8 mouse cellular contexts compared by ENCODE assay signal in genomic region chr5:115341314-115342165, GRCm38 (mm10). TPM values are rescaled to one million over a fixed set of nuclear protein-coding genes. Genes with fewer than 3 reads are reported as not detected.
DNase-seq lines count a peak whose midpoint lies in the region; ATAC-seq and TF ChIP-seq lines count a peak whose summit lies in the region.

No protein-coding gene starts in this region.

- peaks cover 30% of the 10 kb centered on the region for H3K4me1 ChIP-seq in heart, embryonic 13.5 days
- peaks cover 2% of the 10 kb centered on the region in 2 experiments; a peak in 2 of 4 replicates for H3K4me1 ChIP-seq in ES-E14 (ENCODE audit: control insufficient read depth in 2 of 2, insufficient read depth in 2 of 2, low read length in 2 of 2, poor library complexity in 1 of 2)
- peaks cover 22% of the 10 kb centered on the region for H3K4me1 ChIP-seq in hindbrain, embryonic 10.5 days (replicated peaks)

- H3K9ac ChIP-seq in heart, embryonic 13.5 days, result peak overlapping the region; percentile 92
- peak overlapping the region; percentile 78 for H3K9ac ChIP-seq in ES-E14 (ENCODE audit: insufficient read depth, low read depth, low read length, poor library complexity, severe bottlenecking)

- in situ Hi-C loops in ES-E14 (cut with MboI; ENCODE audit: low sequenced_read_pairs in 2 of 2, unreplicated experiment in 2 of 2), result no loop called here

- peaks cover 53% of the 10 kb centered on the region for H3K36me3 ChIP-seq in heart, embryonic 13.5 days
- H3K36me3 ChIP-seq in ES-E14 (ENCODE audit: control insufficient read depth, insufficient read depth, low read length, poor library complexity, severe bottlenecking), result peaks cover 30% of the 10 kb centered on the region
- peaks cover 64% of the 10 kb centered on the region for H3K36me3 ChIP-seq in hindbrain, embryonic 10.5 days

- intact Hi-C loops in left cerebral cortex, postnatal 4 days (cut with DNase I), result no loop called here

- peak overlapping the region; percentile 82 for H3K27ac ChIP-seq in heart, embryonic 13.5 days (replicated peaks)
- no peak overlapping the region for H3K27ac ChIP-seq in ES-E14 (ENCODE audit: insufficient read depth, low read depth, low read length, poor library complexity, severe bottlenecking)
- H3K27ac ChIP-seq in hindbrain, embryonic 10.5 days, result peak overlapping the region; percentile 95

- WGBS in heart, embryonic 13.5 days, result 10% methylated on average over 36 of the region's 36 CpGs
- WGBS in hindbrain, embryonic 10.5 days, result 13% methylated on average over 36 of the region's 36 CpGs

- peak overlapping the region; percentile 75 for H3K4me2 ChIP-seq in heart, embryonic 13.5 days

- H3K27me3 ChIP-seq in heart, embryonic 13.5 days (replicated peaks), result no peaks in the 10 kb centered on the region
- H3K27me3 ChIP-seq in hindbrain, embryonic 10.5 days (ENCODE audit: insufficient read depth, poor library complexity, severe bottlenecking), result no peaks in the 10 kb centered on the region

- no peak for DNase-seq in heart, adult 8-10 months (ENCODE audit: low spot score)
- no peak for DNase-seq in ES-E14 (ENCODE audit: low read depth, low spot score)
- DNase-seq in hindbrain, embryonic 10.5 days (ENCODE audit: low spot score), result no peak
- DNase-seq in left cerebral cortex, postnatal 4 days, result no peak
- no peak for DNase-seq in lung, adult 18-20 months

- H3K9me3 ChIP-seq in heart, embryonic 13.5 days, result no peaks in the 10 kb centered on the region
- H3K9me3 ChIP-seq in ES-E14 (ENCODE audit: control insufficient read depth, insufficient read depth, low read depth, low read length), result no peaks in the 10 kb centered on the region
- no peaks in the 10 kb centered on the region for H3K9me3 ChIP-seq in hindbrain, embryonic 10.5 days

- ATAC-seq in heart, embryonic 13.5 days (ENCODE audit: extremely low read depth, insufficient number of reproducible peaks, low FRiP score, low TSS enrichment), result peak; percentile 22; the same call in 1 of the 2 replicates
- peak; percentile 2; the same call in 1 of the 2 replicates for ATAC-seq in megakaryocyte progenitor cell, adult 5-6 weeks (replicated peaks; ENCODE audit: poor library complexity)
- no peak for ATAC-seq in monocyte, adult 5-6 weeks (replicated peaks; ENCODE audit: insufficient number of reproducible peaks, low FRiP score, low TSS enrichment, poor library complexity, severe bottlenecking)

- peak overlapping the region; percentile 94 for H3K4me3 ChIP-seq in heart, embryonic 13.5 days
- H3K4me3 ChIP-seq in ES-E14 (ENCODE audit: insufficient read depth in 1 of 2, low read depth in 1 of 2, low read length in 2 of 2, poor library complexity in 1 of 2, severe bottlenecking in 1 of 2), result peak overlapping the region; percentile 76 to 95
- H3K4me3 ChIP-seq in hindbrain, embryonic 10.5 days, result peak overlapping the region; percentile 90

TF ChIP-seq in ES-E14, 5 proteins besides CTCF, POLR2A, EP300 and RAD21:
- 0 out of 2 replicates have a peak, but pooled peaks have one; percentile 1 for TF ChIP-seq MAFK (IDR thresholded peaks at IDR 0.05; ENCODE audit: insufficient read depth, low read depth, low read length)
- TF ChIP-seq ZNF384 (IDR thresholded peaks at IDR 0.05; ENCODE audit: low read depth, low read length), result peak; percentile 40; the same call in 1 of the 2 replicates
- no peak; the same call in 1 of the 2 replicates for TF ChIP-seq HCFC1 (IDR thresholded peaks at IDR 0.05; ENCODE audit: borderline replicate concordance, insufficient read depth, low read length)
TF ChIP-seq in ES-E14: peak in this region for 2.

RNA-seq across cellular contexts. Expression of gene Triap1, which starts 0.5 kb away (rescaled TPM):
- polyA plus RNA-seq in heart, embryonic 13.5 days (2015; fragmentation: Nextera tagmentation; extraction: Ambion mirVana), result 40.2 and 42.4 TPM in 2 replicates
- 10 to 100 TPM; 25.5 to 27.4 (median 25.8) TPM for total RNA-seq in heart, adult 8-10 months (2022)
- total RNA-seq in ES-E14 (2012; rRNA removed), result 21.5 and 30.7 TPM in 2 replicates
- 56.3 and 57.2 TPM in 2 replicates for polyA plus RNA-seq in hindbrain, embryonic 10.5 days (2016; fragmentation: Nextera tagmentation; extraction: Ambion mirVana)
- 39.1 and 43.1 TPM in 2 replicates for total RNA-seq in megakaryocyte progenitor cell, adult 5-6 weeks (2015)
- total RNA-seq in megakaryocyte progenitor cell, adult 5-6 weeks (2017), result 17.7 and 25.3 TPM in 2 replicates
- 16.4 to 23.1 TPM (median 22.2 TPM) in 3 replicates for total RNA-seq in monocyte, adult 5-6 weeks (2017)
- total RNA-seq in left cerebral cortex, postnatal 4 days (2021), result 10 to 100 TPM; 30.3 to 30.5 TPM

RNA-seq across cellular contexts. Expression of gene Gatc, which starts 0.6 kb away (rescaled TPM):
- 22.0 and 22.8 TPM in 2 replicates for polyA plus RNA-seq in heart, embryonic 13.5 days (2015; fragmentation: Nextera tagmentation; extraction: Ambion mirVana)
- total RNA-seq in heart, adult 8-10 months (2022), result 10 to 100 TPM; 17.5 to 21.2 (median 19.4) TPM
- total RNA-seq in ES-E14 (2012; rRNA removed), result 1.9 and 3.1 TPM in 2 replicates
- 35.6 and 41.2 TPM in 2 replicates for polyA plus RNA-seq in hindbrain, embryonic 10.5 days (2016; fragmentation: Nextera tagmentation; extraction: Ambion mirVana)
- total RNA-seq in megakaryocyte progenitor cell, adult 5-6 weeks (2015), result 68.9 and 78.9 TPM in 2 replicates
- total RNA-seq in megakaryocyte progenitor cell, adult 5-6 weeks (2017), result 10.7 and 11.2 TPM in 2 replicates
- 4.9 to 7.6 TPM (median 5.8 TPM) in 3 replicates for total RNA-seq in monocyte, adult 5-6 weeks (2017)
- 10 to 100 TPM; 29.6 to 29.7 TPM for total RNA-seq in left cerebral cortex, postnatal 4 days (2021)

RNA-seq across cellular contexts. Expression of gene Cox6a1, which starts 7.2 kb away (rescaled TPM):
- 1,395 and 1,520 TPM in 2 replicates for polyA plus RNA-seq in heart, embryonic 13.5 days (2015; fragmentation: Nextera tagmentation; extraction: Ambion mirVana)
- total RNA-seq in heart, adult 8-10 months (2022), result 100 to 1,000 TPM; 205 to 218 (median 216) TPM
- 936 and 1,706 TPM in 2 replicates for total RNA-seq in ES-E14 (2012; rRNA removed)
- polyA plus RNA-seq in hindbrain, embryonic 10.5 days (2016; fragmentation: Nextera tagmentation; extraction: Ambion mirVana), result 875 and 1,016 TPM in 2 replicates
- 365 and 372 TPM in 2 replicates for total RNA-seq in megakaryocyte progenitor cell, adult 5-6 weeks (2015)
- total RNA-seq in megakaryocyte progenitor cell, adult 5-6 weeks (2017), result 67.5 and 102 TPM in 2 replicates
- total RNA-seq in monocyte, adult 5-6 weeks (2017), result 55.6 to 79.0 TPM (median 64.1 TPM) in 3 replicates
- total RNA-seq in left cerebral cortex, postnatal 4 days (2021), result 100 to 1,000 TPM; 489 to 518 TPM

RNA-seq across cellular contexts. Expression of gene Srsf9, which starts 14.6 kb away (rescaled TPM):
- polyA plus RNA-seq in heart, embryonic 13.5 days (2015; fragmentation: Nextera tagmentation; extraction: Ambion mirVana), result 112 and 115 TPM in 2 replicates
- total RNA-seq in heart, adult 8-10 months (2022), result 10 to 100 TPM; 14.2 to 15.5 (median 14.4) TPM
- total RNA-seq in ES-E14 (2012; rRNA removed), result 42.6 and 57.2 TPM in 2 replicates
- 383 and 387 TPM in 2 replicates for polyA plus RNA-seq in hindbrain, embryonic 10.5 days (2016; fragmentation: Nextera tagmentation; extraction: Ambion mirVana)
- 76.3 and 79.7 TPM in 2 replicates for total RNA-seq in megakaryocyte progenitor cell, adult 5-6 weeks (2015)
- total RNA-seq in megakaryocyte progenitor cell, adult 5-6 weeks (2017), result 96.3 and 102 TPM in 2 replicates
- 62.5 to 83.1 TPM (median 79.3 TPM) in 3 replicates for total RNA-seq in monocyte, adult 5-6 weeks (2017)
- 10 to 100 TPM; 58.7 to 59.4 TPM for total RNA-seq in left cerebral cortex, postnatal 4 days (2021)

RNA-seq across cellular contexts. Expression of gene Dynll1, which starts 40.7 kb away (rescaled TPM):
- 1,196 and 1,415 TPM in 2 replicates for polyA plus RNA-seq in heart, embryonic 13.5 days (2015; fragmentation: Nextera tagmentation; extraction: Ambion mirVana)
- total RNA-seq in heart, adult 8-10 months (2022), result 10 to 100 TPM; 52.9 to 84.2 (median 71.3) TPM
- 575 and 753 TPM in 2 replicates for total RNA-seq in ES-E14 (2012; rRNA removed)
- polyA plus RNA-seq in hindbrain, embryonic 10.5 days (2016; fragmentation: Nextera tagmentation; extraction: Ambion mirVana), result 1,684 and 1,740 TPM in 2 replicates
- total RNA-seq in megakaryocyte progenitor cell, adult 5-6 weeks (2015), result 690 and 788 TPM in 2 replicates
- total RNA-seq in megakaryocyte progenitor cell, adult 5-6 weeks (2017), result 334 and 365 TPM in 2 replicates
- total RNA-seq in monocyte, adult 5-6 weeks (2017), result 110 to 176 TPM (median 141 TPM) in 3 replicates
- 100 to 1,000 TPM; 678 to 766 TPM for total RNA-seq in left cerebral cortex, postnatal 4 days (2021)
